Mouse (Mus musculus): ENCODE measurements around the gene Gm8765. TPM values are rescaled to one million over a fixed set of nuclear protein-coding genes. Genes with fewer than 3 reads are reported as not detected.
"Not testable (repeated sequence)": the region's sequence is repeated elsewhere in the genome, so short reads cannot be mapped to it uniquely, and the experiment has no call there.

The Gm8765 gene
- not detected in 2 replicates for polyA plus RNA-seq (2015; fragmentation: Nextera tagmentation; extraction: Ambion mirVana)

GRCm38 (mm10) chr13:50698012-50698411, at the start of gene Gm8765:
TSS of gene Gm8765 (plus strand) at chr13:50698312.
- not testable (repeated sequence) for H3K4me1 ChIP-seq; H3K9me3 ChIP-seq; H3K9ac ChIP-seq (replicated peaks); H3K36me3 ChIP-seq; ATAC-seq (replicated peaks); H3K4me2 ChIP-seq (replicated peaks); H3K27me3 ChIP-seq; H3K4me3 ChIP-seq; H3K27ac ChIP-seq (replicated peaks)
- 31% methylated on average over 1 of the region's 2 CpGs for WGBS

- WGBS: 88% methylated on average over 2 of the region's 2 CpGs
- not testable (repeated sequence) for H3K27me3 ChIP-seq; H3K36me3 ChIP-seq; H3K4me1 ChIP-seq; H3K4me3 ChIP-seq; H3K4me2 ChIP-seq (replicated peaks); H3K27ac ChIP-seq (replicated peaks); H3K9me3 ChIP-seq; H3K9ac ChIP-seq (replicated peaks); ATAC-seq (replicated peaks)
Observed at GRCm38 (mm10) chr13:50648771-50649170, 49.3 kb upstream of the Gm8765 start.

- ATAC-seq (replicated peaks); H3K4me3 ChIP-seq; H3K36me3 ChIP-seq; H3K4me1 ChIP-seq; H3K27ac ChIP-seq (replicated peaks); H3K4me2 ChIP-seq (replicated peaks); H3K27me3 ChIP-seq; H3K9ac ChIP-seq (replicated peaks); H3K9me3 ChIP-seq: not testable (repeated sequence)
Observed at GRCm38 (mm10) chr13:50750282-50750681, 52.2 kb downstream of the Gm8765 start.

- Histone ChIP-seq H3K9ac (replicated peaks) (no peak overlapping the region), H3K9me3 (no peaks in the 10 kb centered on the region), H3K27me3 (no peaks in the 10 kb centered on the region), H3K4me3 (no peak overlapping the region), H3K36me3 (no peaks in the 10 kb centered on the region), H3K27ac (replicated peaks) (no peak overlapping the region), H3K4me1 (no peaks in the 10 kb centered on the region), H3K4me2 (replicated peaks) (no peak overlapping the region)
- no peak for ATAC-seq (replicated peaks)
- 90% methylated on average over 2 of the region's 2 CpGs for WGBS
Observed at GRCm38 (mm10) chr13:50751732-50752131, 53.6 kb downstream of the Gm8765 start.

GRCm38 (mm10) chr13:50752961-50753360, 54.8 kb downstream of the Gm8765 start:
- H3K4me3 ChIP-seq; H3K27ac ChIP-seq (replicated peaks); H3K9ac ChIP-seq (replicated peaks); H3K4me2 ChIP-seq (replicated peaks); ATAC-seq (replicated peaks); H3K27me3 ChIP-seq; H3K36me3 ChIP-seq; H3K9me3 ChIP-seq; H3K4me1 ChIP-seq: not testable (repeated sequence)

Small RNA genes within 50 kb of the gene (microRNA-seq; reads per million reads assigned to microRNA genes)
- not detected for gene Gm23952

Other genes with a start within 250 kb of the Gm8765 start
- not detected in 2 replicates for gene Nutm2, start 231.0 kb upstream of the Gm8765 start, polyA plus RNA-seq (2015; fragmentation: Nextera tagmentation; extraction: Ambion mirVana)
- gene Gm904, start 55.1 kb upstream of the Gm8765 start, polyA plus RNA-seq (2015; fragmentation: Nextera tagmentation; extraction: Ambion mirVana): not detected in 2 replicates